Mouse (Mus musculus): ENCODE measurements around the gene Specc1l.

DNA sequence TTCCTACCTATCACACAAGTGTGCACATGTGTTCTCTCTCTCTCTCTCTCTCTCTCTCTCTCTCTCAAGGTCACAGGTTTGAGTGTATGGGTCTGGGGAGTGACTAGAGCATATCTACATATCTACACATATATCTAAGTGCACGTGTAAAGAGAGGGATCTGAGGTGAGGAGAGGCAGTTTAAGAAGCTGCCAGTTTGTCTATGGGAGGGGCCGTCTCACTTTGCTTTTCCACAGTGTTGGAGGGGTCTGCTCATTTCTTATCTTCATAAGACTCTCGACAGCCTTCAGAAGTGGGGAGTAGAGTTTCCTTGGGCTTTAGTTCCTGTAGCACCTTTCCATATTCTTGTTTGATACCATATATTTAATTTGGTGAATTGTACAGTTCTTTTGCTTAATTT is 81.4 kb downstream of the Specc1l start:
- TF ChIP-seq CTCF (IDR thresholded peaks at IDR 0.05; ENCODE audit: low read depth), result no peak
- no peak for TF ChIP-seq EP300 (optimal IDR thresholded peaks at IDR 0.05)
